Mouse (Mus musculus) urinary bladder, postnatal 4 days (tissue): ENCODE data around the gene Hebp1.

ENCODE experiments used
- DNase-seq, 2 experiments: peaks; one replicate each; pipeline ENCODE4 v3.0.0; 2021 to 2022; ENCODE audit warnings: low spot score in 2 of 2

The Hebp1 gene

GRCm38 (mm10) chr6:135118183-135118582 lies 79.6 kb downstream of the Hebp1 start, which contains the start of gene Gprc5d:
Gene Gprc5d (minus strand): TSS chr6:135118283.
- no peak for DNase-seq

GRCm38 (mm10) chr6:135116479-135116878 lies 81.3 kb downstream of the Hebp1 start:
- no peak for DNase-seq

- DNase-seq, result no peak
Measured at GRCm38 (mm10) chr6:135113114-135113436, 84.7 kb downstream of the Hebp1 start.

- DNase-seq, result no peak
Measured at GRCm38 (mm10) chr6:135112411-135113113, 85.3 kb downstream of the Hebp1 start.

- DNase-seq, result no peak
Measured at GRCm38 (mm10) chr6:135107014-135107413, 90.8 kb downstream of the Hebp1 start.

- no peak for DNase-seq
Measured at GRCm38 (mm10) chr6:135102736-135103303, 95.0 kb downstream of the Hebp1 start.

GRCm38 (mm10) chr6:135100787-135101472 lies 96.9 kb downstream of the Hebp1 start:
- no peak for DNase-seq

- no peak for DNase-seq
Measured at GRCm38 (mm10) chr6:135092798-135093470, 104.9 kb downstream of the Hebp1 start.

- no peak for DNase-seq
Measured at GRCm38 (mm10) chr6:135090661-135091060, 107.2 kb downstream of the Hebp1 start.

GRCm38 (mm10) chr6:135089786-135090185 lies 108.0 kb downstream of the Hebp1 start:
- no peak for DNase-seq

GRCm38 (mm10) chr6:135087721-135088451 lies 109.9 kb downstream of the Hebp1 start:
- peak; percentile 71 to 86 for DNase-seq
